Mouse (Mus musculus): Measurements from ENCODE around the gene Rtkn2. TPM values are rescaled to one million over a fixed set of nuclear protein-coding genes. Genes with fewer than 3 reads are reported as not detected.

Gene Rtkn2
- polyA plus RNA-seq, 1 experiment = 9.5 TPM

DNA sequence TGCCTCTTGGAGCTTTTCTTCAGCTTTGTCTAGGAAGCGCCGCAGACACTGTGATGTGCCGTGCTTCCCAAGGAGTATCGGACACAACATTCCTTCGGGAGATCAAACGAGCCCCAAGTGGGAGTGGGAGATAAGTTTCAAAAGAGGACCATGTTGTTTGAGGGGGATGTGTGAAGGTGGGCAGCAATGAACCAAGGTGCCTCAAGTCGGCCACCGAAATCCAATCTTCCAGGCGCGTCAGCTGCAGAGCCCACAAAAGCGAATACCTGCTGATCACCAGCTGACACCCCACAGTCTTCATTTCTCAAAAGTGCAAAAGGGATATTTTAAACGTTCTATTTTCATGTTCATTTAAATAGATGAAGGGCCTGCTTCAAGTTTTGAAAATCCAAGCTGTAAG, 39.8 kb upstream of the Rtkn2 start:
- no peak for TF ChIP-seq CTCF (IDR thresholded peaks at IDR 0.05; ENCODE audit: control insufficient read depth, insufficient read depth, insufficient read length)
- no peak for TF ChIP-seq MAX (IDR thresholded peaks at IDR 0.05)
- no peak for TF ChIP-seq MYOG (IDR thresholded peaks at IDR 0.05; ENCODE audit: control insufficient read depth, extremely low read depth, insufficient read length)
- no peak for TF ChIP-seq USF1 (IDR thresholded peaks at IDR 0.05; ENCODE audit: low read depth)
- TF ChIP-seq CEBPB (IDR thresholded peaks at IDR 0.05; ENCODE audit: low read depth) = no peak
- no peak for TF ChIP-seq MYOD1 (IDR thresholded peaks at IDR 0.05; ENCODE audit: control insufficient read depth, insufficient read length, low read depth)
- no peak for TF ChIP-seq FOSL1 (IDR thresholded peaks at IDR 0.05; ENCODE audit: insufficient read depth, low read length, poor library complexity, severe bottlenecking)
- H3ac ChIP-seq (ENCODE audit: control insufficient read depth, insufficient read length, low read depth) = no peak overlapping the region
- H3K36me3 ChIP-seq (ENCODE audit: control insufficient read depth, insufficient read depth) = no peaks in the 10 kb centered on the region
- H3K27me3 ChIP-seq (ENCODE audit: control insufficient read depth, insufficient read depth, insufficient read length) = no peaks in the 10 kb centered on the region
- H3K79me3 ChIP-seq (ENCODE audit: low read depth) = no peaks in the 10 kb centered on the region
- H3K79me2 ChIP-seq (ENCODE audit: control insufficient read depth, insufficient read depth) = no peaks in the 10 kb centered on the region
- no peak overlapping the region for H3K4me3 ChIP-seq (ENCODE audit: insufficient read depth, poor library complexity, severe bottlenecking)

DNA sequence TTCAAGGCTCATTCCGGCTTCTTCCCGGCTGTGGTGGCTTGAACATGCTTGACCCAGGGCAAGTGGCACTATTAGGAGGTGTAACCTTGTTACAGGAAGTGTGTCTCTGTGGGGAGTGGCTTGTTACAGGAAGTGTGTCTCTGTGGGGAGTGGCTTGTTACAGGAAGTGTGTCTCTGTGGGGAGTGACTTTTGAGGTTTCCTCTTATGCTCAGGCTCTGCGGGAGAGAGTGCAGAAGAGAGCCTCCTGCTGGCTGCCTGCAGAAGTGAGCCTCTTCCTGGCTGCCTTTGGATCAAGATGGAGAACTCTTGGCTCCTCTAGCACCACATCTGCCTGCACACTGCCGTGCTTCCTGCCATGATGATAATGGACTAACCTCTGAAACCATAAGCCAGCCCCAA, 35.9 kb upstream of the Rtkn2 start:
- Histone ChIP-seq H3K36me3 (ENCODE audit: control insufficient read depth, insufficient read depth) (no peaks in the 10 kb centered on the region), H3K4me3 (ENCODE audit: insufficient read depth, poor library complexity, severe bottlenecking) (no peak overlapping the region), H3ac (ENCODE audit: control insufficient read depth, insufficient read length, low read depth) (no peak overlapping the region), H3K27me3 (ENCODE audit: control insufficient read depth, insufficient read depth, insufficient read length) (no peaks in the 10 kb centered on the region), H3K79me2 (ENCODE audit: control insufficient read depth, insufficient read depth) (no peaks in the 10 kb centered on the region), H3K79me3 (ENCODE audit: low read depth) (no peaks in the 10 kb centered on the region)
- no peak for TF ChIP-seq CEBPB (IDR thresholded peaks at IDR 0.05; ENCODE audit: low read depth)
- TF ChIP-seq FOSL1 (IDR thresholded peaks at IDR 0.05; ENCODE audit: insufficient read depth, low read length, poor library complexity, severe bottlenecking) = no peak
- no peak for TF ChIP-seq MYOD1 (IDR thresholded peaks at IDR 0.05; ENCODE audit: control insufficient read depth, insufficient read length, low read depth)
- no peak for TF ChIP-seq USF1 (IDR thresholded peaks at IDR 0.05; ENCODE audit: low read depth)
- TF ChIP-seq CTCF (IDR thresholded peaks at IDR 0.05; ENCODE audit: control insufficient read depth, insufficient read depth, insufficient read length) = no peak
- TF ChIP-seq MAX (IDR thresholded peaks at IDR 0.05) = no peak
- TF ChIP-seq MYOG (IDR thresholded peaks at IDR 0.05; ENCODE audit: control insufficient read depth, extremely low read depth, insufficient read length) = no peak

DNA sequence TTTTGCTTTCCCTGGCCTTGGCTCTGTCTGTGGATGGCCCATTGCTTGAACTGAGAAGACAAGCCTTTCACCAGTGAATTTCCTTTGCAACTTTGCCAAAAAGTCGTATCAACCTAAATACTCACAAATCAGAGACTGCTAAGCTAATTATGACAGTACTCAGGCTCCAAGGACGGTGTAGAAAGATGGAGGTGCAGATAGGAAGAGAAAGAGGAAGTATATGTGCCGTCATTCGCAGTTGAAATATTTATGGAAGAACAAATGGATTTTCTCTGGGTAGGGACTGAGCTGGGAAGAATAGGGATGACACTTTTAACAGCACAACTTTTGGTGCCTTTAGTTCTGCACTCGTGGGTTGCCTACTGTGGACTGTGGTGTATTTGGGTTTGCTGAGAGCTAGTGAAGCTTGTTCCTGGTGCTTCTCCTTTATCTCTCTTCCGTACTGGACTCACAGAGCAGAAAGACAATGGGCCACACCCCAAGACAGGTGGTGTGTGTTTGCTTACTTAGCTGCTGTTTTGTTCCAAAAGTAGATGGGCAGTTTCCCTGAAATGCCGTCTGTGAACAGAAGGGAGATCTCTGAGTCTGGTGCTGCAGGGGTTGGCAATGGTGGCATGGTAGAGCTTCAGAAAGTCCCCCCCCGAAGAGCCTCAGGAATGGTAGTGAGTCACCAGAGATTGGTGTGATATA, 29.2 kb upstream of the Rtkn2 start:
- Histone ChIP-seq H3K27me3 (ENCODE audit: control insufficient read depth, insufficient read depth, insufficient read length) (no peaks in the 10 kb centered on the region), H3K79me3 (ENCODE audit: low read depth) (no peaks in the 10 kb centered on the region), H3ac (ENCODE audit: control insufficient read depth, insufficient read length, low read depth) (no peak overlapping the region), H3K4me3 (ENCODE audit: insufficient read depth, poor library complexity, severe bottlenecking) (no peak overlapping the region), H3K36me3 (ENCODE audit: control insufficient read depth, insufficient read depth) (no peaks in the 10 kb centered on the region), H3K79me2 (ENCODE audit: control insufficient read depth, insufficient read depth) (no peaks in the 10 kb centered on the region)
- TF ChIP-seq CEBPB (IDR thresholded peaks at IDR 0.05; ENCODE audit: low read depth) (no peak), CTCF (IDR thresholded peaks at IDR 0.05; ENCODE audit: control insufficient read depth, insufficient read depth, insufficient read length) (no peak), MYOD1 (IDR thresholded peaks at IDR 0.05; ENCODE audit: control insufficient read depth, insufficient read length, low read depth) (no peak), MYOG (IDR thresholded peaks at IDR 0.05; ENCODE audit: control insufficient read depth, extremely low read depth, insufficient read length) (no peak)

DNA sequence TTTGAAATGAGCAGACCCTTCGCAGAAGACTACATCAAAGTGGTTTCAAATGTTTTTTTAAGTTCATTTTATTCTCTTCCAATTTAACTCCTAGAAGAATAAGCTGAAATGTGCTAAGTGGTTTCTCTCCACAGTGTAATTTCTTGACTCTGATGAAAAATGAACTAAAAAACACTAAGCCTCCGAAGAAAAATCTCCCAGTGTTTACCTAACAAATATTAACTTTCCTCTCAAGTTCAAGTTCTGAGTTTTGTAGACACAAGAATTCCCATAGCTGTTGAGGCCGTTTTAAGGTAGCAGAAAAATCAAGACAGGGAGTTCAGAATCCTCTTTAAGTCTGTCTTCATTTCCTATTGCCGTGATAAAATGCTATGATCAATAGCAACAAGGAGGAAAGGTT, 27.7 kb upstream of the Rtkn2 start:
- TF ChIP-seq USF1 (IDR thresholded peaks at IDR 0.05; ENCODE audit: low read depth) = no peak
- TF ChIP-seq MAX (IDR thresholded peaks at IDR 0.05) = no peak
- TF ChIP-seq MYOG (IDR thresholded peaks at IDR 0.05; ENCODE audit: control insufficient read depth, extremely low read depth, insufficient read length) = no peak
- TF ChIP-seq CTCF (IDR thresholded peaks at IDR 0.05; ENCODE audit: control insufficient read depth, insufficient read depth, insufficient read length) = no peak
- no peak for TF ChIP-seq MYOD1 (IDR thresholded peaks at IDR 0.05; ENCODE audit: control insufficient read depth, insufficient read length, low read depth)
- TF ChIP-seq FOSL1 (IDR thresholded peaks at IDR 0.05; ENCODE audit: insufficient read depth, low read length, poor library complexity, severe bottlenecking) = no peak
- no peak for TF ChIP-seq CEBPB (IDR thresholded peaks at IDR 0.05; ENCODE audit: low read depth)
- H3K27me3 ChIP-seq (ENCODE audit: control insufficient read depth, insufficient read depth, insufficient read length) = no peaks in the 10 kb centered on the region
- no peaks in the 10 kb centered on the region for H3K79me3 ChIP-seq (ENCODE audit: low read depth)
- no peak overlapping the region for H3K4me3 ChIP-seq (ENCODE audit: insufficient read depth, poor library complexity, severe bottlenecking)
- no peak overlapping the region for H3ac ChIP-seq (ENCODE audit: control insufficient read depth, insufficient read length, low read depth)
- H3K36me3 ChIP-seq (ENCODE audit: control insufficient read depth, insufficient read depth) = no peaks in the 10 kb centered on the region
- H3K79me2 ChIP-seq (ENCODE audit: control insufficient read depth, insufficient read depth) = no peaks in the 10 kb centered on the region

DNA sequence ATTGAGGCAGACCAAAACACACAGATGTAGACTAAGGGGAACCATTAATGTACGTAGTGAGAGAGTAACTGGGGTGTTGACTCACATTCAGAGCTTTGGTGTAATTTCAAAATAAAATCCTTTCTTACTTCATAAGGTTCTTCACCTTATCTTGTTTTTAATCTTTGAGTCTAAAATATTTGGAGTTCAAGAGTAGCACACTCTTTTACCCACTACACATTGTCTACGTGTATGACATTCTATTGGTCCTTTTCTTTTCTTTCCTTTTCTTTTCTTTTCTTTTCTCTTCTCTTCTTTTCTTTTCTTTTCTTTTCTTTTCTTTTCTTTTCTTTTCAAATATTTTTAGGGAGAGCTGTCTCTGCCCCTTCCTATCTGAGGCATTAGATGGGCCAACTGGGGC, 23.4 kb upstream of the Rtkn2 start:
- Histone ChIP-seq H3K36me3 (ENCODE audit: control insufficient read depth, insufficient read depth) (no peaks in the 10 kb centered on the region), H3K4me3 (ENCODE audit: insufficient read depth, poor library complexity, severe bottlenecking) (no peak overlapping the region), H3K27me3 (ENCODE audit: control insufficient read depth, insufficient read depth, insufficient read length) (no peaks in the 10 kb centered on the region), H3ac (ENCODE audit: control insufficient read depth, insufficient read length, low read depth) (no peak overlapping the region), H3K79me2 (ENCODE audit: control insufficient read depth, insufficient read depth) (no peaks in the 10 kb centered on the region), H3K79me3 (ENCODE audit: low read depth) (no peaks in the 10 kb centered on the region)
- no peak for TF ChIP-seq MYOD1 (IDR thresholded peaks at IDR 0.05; ENCODE audit: control insufficient read depth, insufficient read length, low read depth)
- no peak for TF ChIP-seq FOSL1 (IDR thresholded peaks at IDR 0.05; ENCODE audit: insufficient read depth, low read length, poor library complexity, severe bottlenecking)
- TF ChIP-seq CTCF (IDR thresholded peaks at IDR 0.05; ENCODE audit: control insufficient read depth, insufficient read depth, insufficient read length) = no peak
- TF ChIP-seq MAX (IDR thresholded peaks at IDR 0.05) = no peak

DNA sequence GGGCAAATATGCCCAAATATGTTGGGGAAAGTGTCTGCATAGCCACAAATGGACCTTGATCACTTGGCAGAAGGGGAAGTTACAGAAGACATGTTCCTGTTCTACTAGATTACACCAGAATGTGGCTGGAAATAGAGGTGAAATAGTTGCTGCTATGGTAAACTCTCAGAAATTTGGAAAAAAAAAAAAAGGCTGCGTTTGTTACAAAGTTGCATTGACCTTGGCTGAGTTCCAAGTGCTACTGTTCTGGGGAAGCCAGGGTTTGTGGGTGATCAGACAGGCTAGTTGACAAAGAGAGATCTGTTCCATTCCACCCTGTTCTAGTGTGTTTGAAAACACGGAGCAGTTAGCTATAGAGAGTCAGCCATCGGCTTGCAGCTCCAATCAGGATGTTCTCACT, 19.4 kb upstream of the Rtkn2 start:
- H3K79me3 ChIP-seq (ENCODE audit: low read depth) = no peaks in the 10 kb centered on the region
- TF ChIP-seq MYOG (IDR thresholded peaks at IDR 0.05; ENCODE audit: control insufficient read depth, extremely low read depth, insufficient read length) (no peak), MYOD1 (IDR thresholded peaks at IDR 0.05; ENCODE audit: control insufficient read depth, insufficient read length, low read depth) (no peak), CEBPB (IDR thresholded peaks at IDR 0.05; ENCODE audit: low read depth) (no peak), MAX (IDR thresholded peaks at IDR 0.05) (no peak), USF1 (IDR thresholded peaks at IDR 0.05; ENCODE audit: low read depth) (no peak), FOSL1 (IDR thresholded peaks at IDR 0.05; ENCODE audit: insufficient read depth, low read length, poor library complexity, severe bottlenecking) (no peak), CTCF (IDR thresholded peaks at IDR 0.05; ENCODE audit: control insufficient read depth, insufficient read depth, insufficient read length) (no peak)
- H3K27me3 ChIP-seq (ENCODE audit: control insufficient read depth, insufficient read depth, insufficient read length) = no peaks in the 10 kb centered on the region
- H3ac ChIP-seq (ENCODE audit: control insufficient read depth, insufficient read length, low read depth) = no peak overlapping the region
- no peaks in the 10 kb centered on the region for H3K36me3 ChIP-seq (ENCODE audit: control insufficient read depth, insufficient read depth)
- no peaks in the 10 kb centered on the region for H3K79me2 ChIP-seq (ENCODE audit: control insufficient read depth, insufficient read depth)
- no peak overlapping the region for H3K4me3 ChIP-seq (ENCODE audit: insufficient read depth, poor library complexity, severe bottlenecking)

Measured in C2C12 (cell line).